Mouse (Mus musculus): ENCODE results near the gene Galnt15. TPM values are rescaled to one million over a fixed set of nuclear protein-coding genes. Genes with fewer than 3 reads are reported as not detected.

Gene Galnt15
- total RNA-seq, 2 experiments from 2014 or later = not detected

DNA sequence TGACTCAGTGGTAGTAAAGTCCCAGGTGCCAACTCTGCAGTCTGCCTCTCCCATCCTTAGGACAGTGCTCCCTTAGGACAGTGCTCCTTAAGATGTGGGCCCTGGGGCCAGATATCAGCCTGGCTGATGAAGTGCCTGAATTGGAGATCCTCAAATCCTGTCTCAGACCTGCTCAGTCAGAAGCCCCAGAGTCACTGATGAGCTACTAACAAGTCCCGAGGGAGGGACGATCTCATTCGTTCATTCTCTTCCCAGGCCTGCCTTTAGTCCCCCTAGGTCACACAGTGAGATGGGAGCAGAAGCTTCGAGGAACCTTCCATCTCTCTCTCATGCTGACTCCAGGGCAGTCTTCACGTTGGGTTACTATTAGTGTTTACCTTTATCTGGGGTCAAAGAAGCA is 1.3 kb downstream of the Galnt15 start:
- ATAC-seq (replicated peaks; ENCODE audit: low FRiP score, low TSS enrichment, poor library complexity, severe bottlenecking) = no peak

DNA sequence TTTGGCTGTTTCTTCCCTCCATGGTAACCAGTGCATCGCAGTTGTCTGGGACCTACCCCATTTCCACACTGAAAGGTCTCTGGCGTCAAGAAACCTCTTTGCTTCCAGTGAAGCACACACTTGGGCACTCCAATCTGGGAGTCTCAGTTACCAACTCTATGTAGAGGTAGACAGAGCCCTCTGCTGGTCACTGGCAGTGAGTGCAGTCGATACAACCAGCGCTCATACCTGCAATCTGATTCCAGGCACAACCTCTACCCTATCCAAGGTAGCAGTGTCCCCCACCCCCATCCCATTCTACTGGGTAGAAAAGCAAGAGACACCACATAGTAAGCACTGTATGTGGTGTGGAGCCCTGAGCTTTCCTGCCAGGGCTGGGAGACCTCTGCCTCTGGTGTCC is 3.7 kb downstream of the Galnt15 start:
- ATAC-seq (replicated peaks; ENCODE audit: low FRiP score, low TSS enrichment, poor library complexity, severe bottlenecking) = peak; percentile 87

DNA sequence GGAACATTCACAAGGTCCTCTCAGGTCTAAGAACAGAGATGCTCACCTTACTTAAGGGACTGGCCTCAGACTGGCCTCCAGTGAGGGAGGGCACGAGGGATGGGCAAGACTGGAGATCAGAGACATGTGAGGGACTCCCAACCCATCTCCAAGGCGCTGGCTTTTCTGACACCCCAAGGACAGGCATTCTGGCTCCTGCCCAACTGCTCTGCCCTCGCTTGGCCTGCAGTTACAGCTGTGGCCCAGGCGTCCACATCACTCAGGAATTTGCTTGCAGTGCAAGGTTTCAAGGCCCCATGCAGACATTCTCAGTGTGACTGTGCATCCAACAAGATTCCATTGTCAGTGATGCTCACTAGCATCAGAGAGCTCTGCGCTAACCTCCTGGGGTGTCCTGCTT is 7.7 kb downstream of the Galnt15 start:
- ATAC-seq (replicated peaks; ENCODE audit: low FRiP score, low TSS enrichment, poor library complexity, severe bottlenecking) = no peak

DNA sequence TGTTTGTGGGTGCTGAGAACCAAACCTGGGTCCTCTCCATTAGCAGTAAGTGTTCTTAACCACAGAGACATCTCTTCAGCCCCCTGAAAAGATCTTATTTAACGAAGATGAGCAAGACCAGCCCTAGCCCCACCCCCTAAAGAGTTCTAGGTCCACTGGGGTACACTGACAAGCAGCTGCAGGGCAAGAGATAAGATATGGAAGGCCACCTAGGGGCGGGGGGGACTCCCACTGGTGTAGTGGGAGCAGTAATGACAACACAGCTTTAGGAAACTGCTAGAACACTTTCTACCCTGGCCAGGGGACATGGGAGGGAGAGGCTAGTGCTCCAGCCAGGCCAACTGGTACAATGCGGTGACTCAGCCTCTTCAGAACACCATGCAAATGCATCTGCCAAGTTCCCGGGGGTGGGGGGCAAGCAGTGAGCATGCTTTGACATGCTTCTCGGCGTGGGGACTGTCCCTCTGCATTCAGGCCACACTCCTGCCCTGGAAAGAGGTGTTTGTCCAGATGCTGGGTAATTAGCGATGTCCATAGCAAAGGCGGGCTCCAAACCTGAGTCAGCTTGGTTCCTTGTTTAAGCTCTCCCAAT is 9.0 kb downstream of the Galnt15 start:
- ATAC-seq (replicated peaks; ENCODE audit: low FRiP score, low TSS enrichment, poor library complexity, severe bottlenecking) = peak; percentile 64; the same call in 1 of the 2 replicates

DNA sequence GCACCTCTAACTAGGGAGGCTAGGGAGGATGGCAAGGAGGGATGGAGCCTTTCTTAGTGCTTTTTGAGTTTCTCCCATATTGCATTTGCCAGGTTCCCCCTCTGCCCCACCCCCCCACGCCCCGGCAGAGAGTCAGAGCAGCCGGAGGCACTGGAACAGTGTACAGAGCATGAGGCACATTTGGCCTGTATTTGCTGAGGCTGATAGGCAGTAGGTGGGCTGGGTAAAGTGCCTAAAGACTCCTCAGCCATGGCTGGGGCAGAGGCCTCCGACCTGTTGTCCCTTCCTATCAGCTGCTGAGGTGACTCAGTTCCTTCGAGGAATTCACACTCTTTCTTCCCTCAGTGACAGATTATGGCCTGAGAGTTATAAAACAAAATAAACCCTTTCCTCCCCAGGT is 13.3 kb downstream of the Galnt15 start:
- ATAC-seq (replicated peaks; ENCODE audit: low FRiP score, low TSS enrichment, poor library complexity, severe bottlenecking) = no peak

DNA sequence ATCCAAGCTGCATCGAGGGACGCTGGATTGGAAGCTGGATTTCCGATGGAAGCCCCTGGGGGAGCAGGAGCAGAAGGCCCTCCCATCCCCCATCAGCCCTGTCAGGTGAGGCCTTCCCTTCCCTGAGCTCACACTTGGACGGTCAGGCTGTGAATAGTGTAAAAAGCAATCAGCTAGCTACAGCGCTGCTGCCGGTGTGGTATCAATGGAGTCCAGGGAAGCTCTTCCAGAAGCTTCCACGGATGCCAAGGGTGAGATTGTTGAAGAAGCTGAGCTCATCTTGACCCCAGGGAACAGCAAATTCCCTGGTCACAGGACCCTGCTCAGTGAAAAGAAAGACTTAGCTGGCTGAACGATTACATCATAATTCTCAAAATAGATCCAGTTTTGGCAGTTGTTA is 17.6 kb downstream of the Galnt15 start:
- ATAC-seq (replicated peaks; ENCODE audit: low FRiP score, low TSS enrichment, poor library complexity, severe bottlenecking) = no peak

DNA sequence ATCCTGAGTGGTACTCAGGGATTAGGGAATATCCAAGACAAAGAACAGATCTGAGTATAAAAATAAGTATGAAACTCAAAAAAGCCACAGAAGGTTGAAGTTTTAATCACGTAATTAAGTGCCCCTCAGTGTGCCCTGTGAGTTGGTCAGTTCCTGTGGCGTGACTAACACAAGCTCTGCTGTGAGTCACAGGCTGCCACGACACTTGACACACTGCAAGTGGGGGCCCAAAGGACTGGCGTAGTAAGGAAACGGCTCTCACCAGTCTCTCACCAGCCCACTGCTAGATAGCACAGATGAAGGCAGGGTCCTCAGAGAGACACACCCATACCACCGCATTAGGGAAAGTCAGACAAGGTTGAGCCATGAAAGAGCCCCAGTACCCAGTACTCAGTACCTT is 21.4 kb downstream of the Galnt15 start:
- ATAC-seq (replicated peaks; ENCODE audit: low FRiP score, low TSS enrichment, poor library complexity, severe bottlenecking) = no peak

DNA sequence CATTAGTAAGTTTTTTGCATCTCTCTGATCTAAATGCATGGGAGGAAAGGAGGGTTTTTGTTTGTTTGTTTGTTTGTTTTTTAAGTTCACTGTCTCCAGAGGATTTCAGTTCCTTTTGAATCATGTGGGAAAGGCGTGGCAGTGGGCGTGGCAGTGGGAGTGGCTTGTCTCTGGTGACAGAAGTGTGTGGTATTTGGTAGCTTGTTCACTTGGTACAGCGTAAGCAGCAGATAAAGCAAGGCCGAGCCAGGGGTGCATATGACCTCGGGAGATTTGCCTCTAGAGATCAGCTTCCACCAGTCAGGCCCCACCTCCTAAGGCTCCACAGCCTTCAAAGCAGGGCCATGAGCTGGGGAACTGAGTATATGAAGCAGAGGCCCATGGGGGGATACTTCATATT is 25.1 kb downstream of the Galnt15 start:
- no peak for ATAC-seq (replicated peaks; ENCODE audit: low FRiP score, low TSS enrichment, poor library complexity, severe bottlenecking)

DNA sequence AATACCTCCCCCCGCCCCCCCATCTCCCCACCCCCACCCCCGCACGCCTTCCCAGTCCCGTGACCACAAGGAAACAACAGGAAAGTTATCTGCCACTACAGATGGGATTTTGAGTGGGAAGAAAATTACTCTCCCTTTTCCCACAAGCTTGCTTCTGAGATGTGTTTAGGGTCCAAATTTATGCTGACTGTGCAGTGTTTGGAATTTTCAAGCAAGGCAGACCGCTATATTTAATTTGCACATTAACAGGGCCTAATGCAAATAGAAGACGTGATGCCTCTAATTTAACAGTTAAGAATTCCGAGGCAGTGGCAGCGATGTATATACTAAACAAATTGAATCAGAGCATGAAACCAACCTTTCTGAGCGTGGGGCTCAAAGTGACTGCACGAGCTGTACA is 26.0 kb downstream of the Galnt15 start:
- no peak for ATAC-seq (replicated peaks; ENCODE audit: low FRiP score, low TSS enrichment, poor library complexity, severe bottlenecking)

DNA sequence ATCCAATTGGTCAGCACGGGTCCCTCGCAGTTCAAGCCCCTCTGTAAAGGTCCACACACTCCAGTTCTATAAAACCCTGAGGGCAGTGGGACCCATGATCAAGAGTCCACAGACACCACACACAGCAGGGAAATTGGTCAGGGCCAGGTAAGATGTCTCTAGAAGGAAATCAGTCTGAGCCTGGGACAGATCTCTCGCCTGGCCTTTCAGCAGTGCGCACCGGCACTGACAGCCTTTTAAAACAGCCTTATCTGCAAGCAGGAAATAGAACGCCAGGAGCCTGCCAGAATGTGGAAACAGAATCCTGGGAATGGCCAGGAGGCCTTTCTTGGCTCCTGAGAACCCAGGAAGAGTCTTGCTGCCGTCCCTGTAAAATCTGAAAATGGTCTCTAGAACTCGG is 27.0 kb downstream of the Galnt15 start:
- no peak for ATAC-seq (replicated peaks; ENCODE audit: low FRiP score, low TSS enrichment, poor library complexity, severe bottlenecking)

DNA sequence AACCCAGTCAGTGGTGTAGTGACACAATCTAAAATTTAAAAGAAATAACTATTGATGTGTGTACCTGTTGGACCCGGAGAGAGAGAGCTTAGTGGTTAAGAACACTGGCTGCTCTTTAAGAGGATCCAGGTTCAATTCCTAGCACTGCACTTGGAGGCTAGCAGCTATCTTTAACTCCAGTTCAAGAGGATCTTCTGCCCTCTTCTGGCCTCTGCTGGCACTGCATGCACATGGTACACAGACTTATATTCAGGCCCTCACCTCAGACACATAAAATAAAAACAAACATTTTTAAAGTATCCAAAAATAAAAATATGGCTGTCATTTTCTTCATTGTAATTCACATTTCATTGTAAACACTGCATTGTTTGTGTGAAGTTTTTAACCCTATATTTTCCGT is 27.9 kb downstream of the Galnt15 start:
- ATAC-seq (replicated peaks; ENCODE audit: low FRiP score, low TSS enrichment, poor library complexity, severe bottlenecking) = no peak

DNA sequence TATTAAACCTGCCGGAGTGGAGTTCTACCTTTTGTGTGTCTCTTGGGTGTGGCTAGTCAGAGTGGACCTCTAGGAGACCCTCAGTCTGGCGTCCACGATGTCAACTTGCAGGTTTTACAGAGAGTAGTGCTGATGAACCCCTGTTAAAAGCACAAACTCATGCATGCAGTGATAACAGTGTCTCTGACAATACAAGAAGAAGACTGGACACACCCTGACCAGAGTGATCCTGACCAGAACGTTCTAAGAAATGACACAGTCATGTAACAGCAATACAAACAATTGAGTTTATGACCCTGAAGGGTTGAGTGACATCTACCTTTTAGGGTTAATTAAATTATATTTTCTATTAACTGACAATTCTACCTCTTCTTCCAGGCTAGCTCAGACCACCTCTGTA is 28.9 kb downstream of the Galnt15 start:
- no peak for ATAC-seq (replicated peaks; ENCODE audit: low FRiP score, low TSS enrichment, poor library complexity, severe bottlenecking)

DNA sequence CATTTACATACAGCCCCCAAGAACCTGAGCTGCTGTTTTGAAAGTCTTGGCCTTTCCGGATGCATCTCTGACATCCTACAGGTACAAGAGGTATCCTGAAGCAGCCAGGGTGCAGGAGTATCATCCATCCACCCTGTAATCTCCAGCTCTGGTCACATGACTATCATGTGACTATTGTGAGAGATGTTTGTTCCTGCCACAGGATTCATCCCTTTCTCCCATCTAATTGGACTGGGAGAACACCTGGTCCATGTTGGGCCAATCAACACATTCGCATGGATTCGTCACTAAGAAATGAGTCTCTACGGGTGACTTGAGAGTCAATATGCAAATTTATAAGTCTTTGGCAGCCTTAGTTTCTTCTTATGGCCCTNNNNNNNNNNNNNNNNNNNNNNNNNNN is 32.6 kb downstream of the Galnt15 start:
- ATAC-seq (replicated peaks; ENCODE audit: low FRiP score, low TSS enrichment, poor library complexity, severe bottlenecking) = no peak

DNA sequence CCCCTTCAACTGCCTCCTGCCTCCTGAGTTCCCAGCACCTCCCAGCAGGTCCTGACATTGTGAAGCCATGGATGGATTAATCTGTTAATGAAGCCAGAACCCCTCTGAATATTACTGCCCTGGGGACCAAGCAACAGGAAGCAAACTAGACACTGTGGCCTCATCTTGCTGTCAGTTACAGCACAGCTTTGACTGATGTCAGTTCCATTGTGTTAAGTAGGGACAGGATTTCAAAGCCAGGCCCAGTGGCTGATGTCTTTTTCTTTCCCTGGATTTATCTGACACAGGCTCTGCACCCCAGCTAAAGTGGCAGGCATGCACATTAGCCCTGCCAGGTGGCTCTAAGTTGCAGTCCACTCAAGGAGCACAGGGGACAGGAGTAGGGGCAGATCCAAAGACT is 44.0 kb downstream of the Galnt15 start:
- no peak for ATAC-seq (replicated peaks; ENCODE audit: low FRiP score, low TSS enrichment, poor library complexity, severe bottlenecking)

DNA sequence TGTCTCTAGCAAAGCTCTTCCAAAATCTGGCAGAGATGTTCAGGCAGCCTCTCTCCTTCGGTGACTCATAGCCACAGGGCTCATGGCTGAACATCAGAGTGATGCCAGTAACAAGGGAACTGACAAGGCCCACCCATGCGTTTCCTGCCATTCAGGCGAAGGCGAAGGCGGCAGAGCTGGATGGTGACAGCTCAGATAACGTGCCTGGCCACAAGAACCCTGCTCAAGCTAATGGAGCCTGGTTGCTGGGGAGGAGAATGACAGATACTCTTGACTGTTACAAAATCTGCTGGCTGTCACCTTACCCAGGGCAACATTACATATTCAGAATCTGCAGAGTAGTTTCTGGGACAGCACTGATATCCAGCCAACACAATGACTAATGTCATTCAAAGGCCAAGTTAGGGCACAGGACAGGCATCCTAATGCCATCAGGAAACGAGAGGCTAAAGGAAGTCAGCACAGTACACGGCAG is 44.5 kb downstream of the Galnt15 start:
- peak; percentile 77 for ATAC-seq (replicated peaks; ENCODE audit: low FRiP score, low TSS enrichment, poor library complexity, severe bottlenecking)

DNA sequence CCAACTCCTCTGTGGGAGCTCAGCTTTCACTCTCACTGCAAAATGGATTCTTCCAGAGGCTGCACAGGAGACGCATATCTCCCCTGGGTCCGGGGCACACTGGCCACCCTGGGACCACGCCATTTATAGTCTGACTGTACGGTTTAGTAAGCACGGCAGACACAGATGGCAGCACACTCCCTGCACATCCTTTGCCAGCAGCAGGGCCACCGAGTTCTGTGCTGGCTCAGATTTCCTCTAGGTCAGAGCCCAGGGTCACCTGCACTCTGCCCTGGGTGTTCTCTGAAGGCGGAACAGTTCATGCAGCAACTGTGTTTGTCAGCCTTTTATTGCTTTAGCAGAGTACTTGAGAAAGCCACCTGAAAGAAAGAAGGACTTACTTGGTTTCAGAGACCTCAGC is 45.1 kb downstream of the Galnt15 start:
- no peak for ATAC-seq (replicated peaks; ENCODE audit: low FRiP score, low TSS enrichment, poor library complexity, severe bottlenecking)

DNA sequence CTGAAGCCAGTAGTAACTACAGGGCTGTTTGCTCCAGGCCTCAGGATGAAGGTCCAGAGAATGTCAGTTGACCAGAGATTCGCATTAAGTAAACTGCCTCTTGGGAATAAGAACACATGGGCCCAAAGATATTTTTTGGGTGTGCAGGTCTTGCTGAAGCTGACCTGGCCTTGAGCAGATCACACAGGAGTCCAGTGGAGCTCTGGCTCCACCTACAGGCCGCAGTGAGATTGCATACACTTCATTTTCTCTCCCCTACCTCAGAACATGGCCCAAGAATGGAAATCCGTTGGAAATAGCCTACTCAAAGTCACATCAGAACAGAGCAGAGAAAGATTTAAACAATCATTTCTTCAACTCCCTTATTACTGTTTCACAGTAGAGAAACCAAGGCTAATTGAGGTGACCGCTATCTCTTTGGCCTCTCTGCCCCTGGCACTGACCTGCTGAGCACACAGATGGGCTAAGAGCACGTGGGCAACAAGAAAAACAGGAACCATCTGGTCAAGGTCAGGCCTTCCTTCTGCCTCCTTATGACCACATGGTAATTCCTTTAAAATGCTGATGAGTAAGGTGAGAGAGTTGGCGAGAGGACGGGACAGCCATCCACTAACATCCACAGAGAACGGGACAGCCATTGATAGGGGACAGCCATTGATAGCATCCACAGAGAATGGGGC is 48.2 kb downstream of the Galnt15 start:
- ATAC-seq (replicated peaks; ENCODE audit: low FRiP score, low TSS enrichment, poor library complexity, severe bottlenecking) = peak; percentile 73

DNA sequence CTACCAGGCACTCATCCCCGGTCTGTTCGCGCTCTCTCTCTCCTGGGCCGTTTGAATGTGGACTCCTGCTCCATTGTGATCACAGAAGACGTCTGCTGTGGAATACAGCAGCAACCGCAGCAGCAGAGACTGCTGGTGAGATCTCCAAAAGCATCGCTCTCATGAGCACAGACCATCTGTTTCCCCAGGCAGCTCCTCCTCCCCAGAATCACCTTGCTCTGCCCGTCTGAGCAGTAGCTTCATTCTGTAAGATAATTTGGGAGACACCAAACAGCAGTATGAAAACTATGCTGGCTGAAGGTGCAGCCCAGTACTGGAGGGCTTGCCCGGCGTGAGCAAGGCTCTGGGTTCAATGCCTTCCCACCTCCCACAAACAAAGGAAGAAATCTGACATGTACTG is 52.2 kb downstream of the Galnt15 start:
- ATAC-seq (replicated peaks; ENCODE audit: low FRiP score, low TSS enrichment, poor library complexity, severe bottlenecking) = no peak

DNA sequence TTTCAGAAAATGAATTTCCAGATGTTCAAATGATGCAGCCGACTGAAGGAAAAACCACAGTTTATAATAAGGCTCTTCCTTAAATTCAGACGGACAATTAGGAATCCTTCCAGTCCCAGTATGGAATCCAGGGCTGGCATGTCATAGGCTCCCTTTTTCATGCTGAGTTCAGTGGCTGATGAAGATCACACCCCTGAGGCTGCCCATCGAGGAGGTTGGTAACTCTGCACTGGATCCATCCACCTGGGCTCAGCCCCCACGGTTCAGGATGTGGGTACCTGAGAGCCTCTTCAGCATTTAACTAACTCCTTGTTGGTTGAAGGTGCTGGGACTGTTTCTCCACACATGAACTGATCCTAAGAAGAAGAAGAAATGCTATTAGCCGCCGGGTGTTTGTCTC is 54.1 kb downstream of the Galnt15 start:
- ATAC-seq (replicated peaks; ENCODE audit: low FRiP score, low TSS enrichment, poor library complexity, severe bottlenecking) = no peak

DNA sequence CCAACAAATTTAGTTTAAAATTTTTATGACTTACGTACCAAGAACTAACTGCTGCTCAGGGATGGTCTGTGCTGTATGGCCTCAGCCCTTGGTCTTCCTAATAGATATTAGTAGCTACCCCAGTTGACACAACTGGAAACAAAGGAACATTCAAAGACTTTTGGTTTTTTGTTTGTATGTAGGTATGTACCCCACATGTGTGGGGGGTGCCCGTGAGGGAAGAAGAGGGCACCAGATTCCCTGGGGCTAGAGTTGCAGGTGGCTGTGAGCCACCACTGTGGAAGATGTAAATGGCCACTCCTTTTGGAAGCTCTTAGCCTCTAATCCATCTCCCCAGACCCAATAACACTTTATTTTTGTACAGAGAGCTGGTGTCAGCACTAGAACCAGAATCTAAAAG is 54.7 kb downstream of the Galnt15 start:
- no peak for ATAC-seq (replicated peaks; ENCODE audit: low FRiP score, low TSS enrichment, poor library complexity, severe bottlenecking)

DNA sequence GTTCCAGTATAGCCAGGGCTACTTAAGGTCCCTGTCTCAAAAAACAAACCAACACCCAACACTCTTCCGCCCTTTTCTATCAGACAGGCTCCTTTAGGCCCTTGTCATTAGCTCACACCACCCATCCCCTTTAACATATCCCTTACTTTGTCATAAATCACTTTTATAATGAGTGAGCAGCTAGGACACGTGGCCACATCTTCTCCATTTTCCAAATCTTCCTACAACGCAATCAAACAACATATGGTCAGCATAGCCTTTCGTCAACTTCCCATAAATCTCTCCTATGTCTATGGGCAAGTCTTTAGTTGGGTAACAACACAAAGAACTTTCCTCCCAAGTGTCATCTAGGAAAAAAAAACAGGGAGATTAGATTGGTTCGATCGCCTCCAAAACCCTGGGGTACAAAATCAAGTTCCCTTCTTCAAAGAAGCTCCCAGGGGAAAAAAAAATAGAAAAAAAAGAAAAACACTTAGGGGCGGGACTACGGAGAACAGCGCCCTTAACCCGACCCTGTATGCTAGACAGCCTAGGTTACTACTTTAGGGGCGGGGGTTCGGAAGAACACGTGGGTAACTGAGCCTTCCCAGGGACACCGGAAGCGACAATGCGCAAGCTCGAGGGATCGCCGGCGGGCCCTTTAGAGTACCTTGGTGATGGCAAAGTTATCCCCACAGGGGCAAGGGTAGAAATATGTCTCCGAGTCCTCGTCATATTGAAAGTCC is 56.1 kb downstream of the Galnt15 start, which contains the start of gene Oxnad1:
Oxnad1 (plus strand) TSS at position 614 of the 725 bp plus-strand sequence.
- peak; percentile 96 for ATAC-seq (replicated peaks; ENCODE audit: low FRiP score, low TSS enrichment, poor library complexity, severe bottlenecking)
